Comparison of ENCODE assay signal across 7 mouse cellular contexts in genomic region chr13:69691074-69691473, GRCm38 (mm10). TPM values are rescaled to one million over a fixed set of nuclear protein-coding genes. Genes with fewer than 3 reads are reported as not detected.
DNase-seq lines count a peak whose midpoint lies in the region; ATAC-seq and TF ChIP-seq lines count a peak whose summit lies in the region.

No protein-coding gene starts in this region.

- H3K4me1 ChIP-seq in liver, embryonic 12.5 days, result no peaks in the 10 kb centered on the region
- H3K4me1 ChIP-seq in cerebellum, adult 2 months (ENCODE audit: control insufficient read depth, insufficient read depth, low read length), result no peaks in the 10 kb centered on the region
- H3K4me1 ChIP-seq in liver, embryonic 11.5 days (replicated peaks; ENCODE audit: control insufficient read depth, insufficient read depth, low read length), result no peaks in the 10 kb centered on the region

- TF ChIP-seq CTCF in cerebellum, adult 2 months (IDR thresholded peaks at IDR 0.05; ENCODE audit: borderline replicate concordance, insufficient read depth, low read depth, low read length), result peak; percentile 74

- no peaks in the 10 kb centered on the region; the same call in 1 of the 2 replicates for H3K27me3 ChIP-seq in liver, embryonic 12.5 days (replicated peaks)
- no peaks in the 10 kb centered on the region for H3K27me3 ChIP-seq in cerebellum, adult 2 months (ENCODE audit: control insufficient read depth, insufficient read depth, low read length)
- H3K27me3 ChIP-seq in liver, embryonic 11.5 days (replicated peaks; ENCODE audit: control insufficient read depth, insufficient read depth, low read length), result no peaks in the 10 kb centered on the region

- H3K9ac ChIP-seq in liver, embryonic 12.5 days, result no peak overlapping the region
- no peak overlapping the region for H3K9ac ChIP-seq in liver, embryonic 11.5 days (ENCODE audit: low read depth, low read length)

- H3K4me2 ChIP-seq in liver, embryonic 12.5 days, result no peak overlapping the region
- H3K4me2 ChIP-seq in liver, embryonic 11.5 days, result no peak overlapping the region

- no peak for ATAC-seq in liver, embryonic 12.5 days
- ATAC-seq in liver, embryonic 11.5 days (replicated peaks; ENCODE audit: low FRiP score), result no peak

- no peak for TF ChIP-seq POLR2A in cerebellum, adult 2 months (IDR thresholded peaks at IDR 0.05; ENCODE audit: borderline replicate concordance, insufficient read depth, low read length)

- intact Hi-C loops in gastrocnemius, postnatal 14 days (cut with DNase I; ENCODE audit: low total_unique reads), result no loop called here

- no peaks in the 10 kb centered on the region for H3K9me3 ChIP-seq in liver, embryonic 12.5 days (replicated peaks)
- no peaks in the 10 kb centered on the region for H3K9me3 ChIP-seq in liver, embryonic 11.5 days (ENCODE audit: control insufficient read depth, low read length)

- DNase-seq in liver (peak; percentile 44), adipocyte (ENCODE audit: low spot score) (peak; percentile 13)
- peak; percentile 44 to 67 for DNase-seq in cerebellum, adult 2 months
- peak; percentile 20 for DNase-seq in gastrocnemius, postnatal 14 days
- peak; percentile 45 for DNase-seq in liver, embryonic 11.5 days (ENCODE audit: low spot score)
- DNase-seq in right cerebral cortex, postnatal 14 days, result peak; percentile 74

- 23% methylated on average over 7 of the region's 7 CpGs for WGBS in liver, embryonic 12.5 days (ENCODE audit: insufficient replicate concordance)
- WGBS in cerebellum, adult 2 months, result 34% methylated on average over 7 of the region's 7 CpGs
- WGBS in liver, embryonic 11.5 days, result 23% methylated on average over 7 of the region's 7 CpGs

- H3K4me3 ChIP-seq in liver, embryonic 12.5 days, result no peak overlapping the region
- H3K4me3 ChIP-seq in cerebellum, adult 2 months (replicated peaks; ENCODE audit: insufficient read depth, low read depth, low read length), result no peak overlapping the region
- H3K4me3 ChIP-seq in liver, embryonic 11.5 days (ENCODE audit: low read depth, low read length), result no peak overlapping the region

- no peaks in the 10 kb centered on the region for H3K36me3 ChIP-seq in liver, embryonic 12.5 days
- H3K36me3 ChIP-seq in liver, embryonic 11.5 days (ENCODE audit: control insufficient read depth, insufficient read depth, low read length), result no peaks in the 10 kb centered on the region

- H3K27ac ChIP-seq in liver, embryonic 12.5 days, result no peak overlapping the region
- H3K27ac ChIP-seq in cerebellum, adult 2 months (ENCODE audit: insufficient read depth, low read length), result no peak overlapping the region
- no peak overlapping the region for H3K27ac ChIP-seq in liver, embryonic 11.5 days (ENCODE audit: low read depth, low read length)

RNA-seq across cellular contexts. Expression of gene Ube2ql1, which starts 48.6 kb away (rescaled TPM):
- polyA plus RNA-seq in liver, embryonic 12.5 days (2016; fragmentation: Nextera tagmentation; extraction: Ambion mirVana), result 0.18 and 0.21 TPM in 2 replicates
- 102 and 105 TPM in 2 replicates for polyA plus RNA-seq in cerebellum, adult 2 months (2012; rRNA removed)
- total RNA-seq in gastrocnemius, postnatal 14 days (2021), result under 1 TPM; 0.33 to 0.45 TPM
- polyA plus RNA-seq in liver, embryonic 11.5 days (2014; fragmentation: Nextera tagmentation; extraction: Ambion mirVana), result 0.96 and 1.2 TPM in 2 replicates

Comparison
In these comparisons a context has a peak if more than half of its experiments do, and no peak if none do; other contexts are left out.
1. DNase-seq: peak in every context shown above with its lines; median percentile 74 in right cerebral cortex, postnatal 14 days; 56 in cerebellum, adult 2 months; 45 in liver, embryonic 11.5 days; 44 in liver; 20 in gastrocnemius, postnatal 14 days; 13 in adipocyte.
2. RNA of gene Ube2ql1, which starts 48.6 kb away (polyA plus RNA-seq): 102 to 105 TPM in cerebellum, adult 2 months; 0.96 to 1.2 TPM in liver, embryonic 11.5 days and 0.18 to 0.21 TPM in liver, embryonic 12.5 days; every median in the first group is over 10 times any median in the second.